Mouse (Mus musculus) adipocyte (in vitro differentiated cells): ENCODE data around the gene E130114P18Rik.

ENCODE experiments used
- DNase-seq: peaks from one replicate; pipeline ENCODE4 v3.0.0-alpha.2; 2016; ENCODE audit warnings: low spot score

E130114P18Rik gene

DNA sequence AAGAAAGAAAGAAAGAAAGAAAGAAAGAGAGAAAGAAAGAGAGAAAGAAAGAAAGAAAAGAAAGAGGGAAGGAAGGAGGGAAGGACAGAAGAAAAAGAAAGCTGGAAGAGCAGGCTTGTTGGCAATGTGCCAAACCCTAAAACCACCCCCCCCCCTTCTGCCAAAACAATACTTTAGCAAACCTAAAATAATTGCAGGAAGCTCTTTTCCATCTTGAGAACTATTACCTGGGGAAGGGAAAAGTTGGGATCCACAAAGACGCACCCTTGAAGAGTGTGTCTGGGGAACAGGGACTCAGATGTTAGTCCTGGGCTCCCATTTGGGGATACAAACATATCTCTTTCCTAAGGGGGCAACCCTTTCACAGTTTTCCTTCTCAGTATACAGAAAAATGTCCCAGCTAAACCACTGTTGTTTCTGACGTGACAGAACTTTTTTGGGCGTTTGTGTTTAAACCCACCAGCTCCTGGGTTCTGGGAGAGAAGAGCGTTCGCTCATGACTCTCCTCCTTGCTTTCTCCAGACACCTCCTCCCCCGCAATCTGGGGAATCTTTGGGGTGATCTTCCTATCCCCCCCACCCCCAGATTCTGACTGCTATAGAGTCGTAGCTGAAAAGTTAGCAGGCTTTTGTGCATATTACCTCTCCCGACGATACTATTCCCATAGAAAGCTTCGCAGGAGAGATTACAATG is 1.3 kb downstream of the E130114P18Rik start:
- peak; percentile 66 for DNase-seq

DNA sequence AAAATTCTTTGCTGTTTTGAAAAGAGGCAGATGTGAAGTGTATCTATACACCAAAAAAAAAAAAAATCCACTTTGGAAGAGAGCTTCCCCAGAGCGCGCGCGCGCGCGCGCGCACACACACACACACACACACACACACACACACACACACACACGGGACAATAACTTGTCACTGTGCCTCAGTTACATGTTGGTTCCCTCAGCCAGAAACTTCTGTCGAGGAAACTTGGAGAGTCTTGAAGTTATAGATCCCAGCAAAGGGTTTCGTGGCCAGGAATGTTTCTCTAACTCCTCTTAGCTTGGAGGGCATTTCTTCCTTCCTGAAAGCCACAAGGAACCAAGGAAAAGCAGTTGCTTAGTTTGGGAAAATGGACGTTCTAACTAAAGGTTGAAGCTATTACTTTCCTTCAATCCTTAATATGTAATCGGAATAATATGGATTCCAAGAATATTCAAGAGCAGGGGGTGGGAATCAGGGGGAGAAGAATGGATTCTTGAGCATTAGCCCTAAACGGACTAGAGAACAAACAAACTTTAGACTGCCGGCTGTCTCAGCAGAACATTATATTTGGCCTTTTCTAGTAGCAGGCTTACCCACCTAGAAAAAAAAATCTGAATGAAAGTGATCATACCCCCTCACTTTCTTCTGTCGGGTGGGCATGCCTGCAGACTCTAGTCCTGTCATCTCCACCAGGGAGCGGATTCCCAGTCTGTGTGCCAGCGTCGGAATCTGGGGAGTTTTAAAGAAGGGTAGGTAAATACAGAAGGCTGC is 2.2 kb downstream of the E130114P18Rik start:
- peak; percentile 64 for DNase-seq

DNA sequence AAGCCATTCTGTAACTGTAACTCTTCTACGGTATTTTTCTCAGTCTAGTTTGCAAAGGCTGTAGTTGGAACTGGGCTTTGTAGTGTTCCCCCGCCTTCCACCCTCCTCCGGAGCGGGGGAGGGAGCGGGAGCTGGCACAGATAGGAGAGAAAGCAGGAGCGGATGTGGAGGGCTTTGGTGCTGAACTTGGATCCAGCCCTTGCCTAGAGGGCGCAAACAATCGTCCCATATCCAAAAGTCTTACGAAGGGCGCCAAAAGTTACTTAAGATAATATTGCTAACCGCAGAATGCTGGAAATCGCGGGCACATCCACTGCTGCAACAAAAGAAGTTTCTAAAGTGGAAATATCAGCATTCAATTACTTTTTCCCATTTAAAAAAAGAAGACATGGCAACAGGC is 2.8 kb downstream of the E130114P18Rik start:
- DNase-seq: peak; percentile 88

DNA sequence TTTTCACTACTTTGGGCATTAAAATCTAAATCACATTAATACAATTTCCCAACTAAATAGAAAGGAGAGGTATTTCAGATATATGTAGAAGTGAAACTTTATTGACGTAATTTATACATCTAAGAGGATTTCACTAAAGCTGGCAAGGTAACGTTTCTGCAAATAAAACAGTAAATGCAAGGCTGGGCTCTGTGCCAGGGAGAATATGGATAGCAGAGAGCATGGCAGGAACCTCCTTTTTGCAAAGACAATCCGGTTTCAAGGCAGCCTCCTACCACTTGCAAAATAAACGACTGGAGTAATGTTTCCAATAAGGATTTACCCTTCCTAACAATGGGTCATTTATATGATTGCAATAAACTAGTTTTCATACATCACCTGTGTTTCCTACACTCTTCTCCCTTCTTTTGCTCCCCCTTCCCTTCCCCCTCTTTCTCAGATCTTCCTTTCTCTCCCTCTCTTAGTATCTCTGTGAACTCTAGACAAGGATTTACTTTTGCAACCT is 3.4 kb downstream of the E130114P18Rik start:
- peak; percentile 45 for DNase-seq

DNA sequence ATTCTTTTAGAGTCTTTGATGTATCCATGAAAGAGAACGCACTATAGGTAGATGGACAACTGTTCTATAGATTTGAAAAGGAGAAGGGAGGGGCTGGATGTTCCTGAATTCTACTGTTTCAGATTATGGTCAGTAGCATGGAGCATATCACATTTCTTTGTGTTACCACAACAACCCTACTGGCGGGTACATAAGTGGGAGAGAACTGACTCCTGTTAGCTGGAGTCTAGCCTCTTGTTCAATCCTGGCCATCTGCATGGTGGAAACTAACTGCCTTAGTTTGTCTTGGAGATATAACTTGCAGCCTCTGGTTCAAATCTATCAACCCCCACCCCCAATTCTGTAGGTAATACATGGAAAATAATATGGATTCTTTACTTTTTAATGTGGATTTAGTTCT is 4.1 kb downstream of the E130114P18Rik start:
- DNase-seq: no peak

DNA sequence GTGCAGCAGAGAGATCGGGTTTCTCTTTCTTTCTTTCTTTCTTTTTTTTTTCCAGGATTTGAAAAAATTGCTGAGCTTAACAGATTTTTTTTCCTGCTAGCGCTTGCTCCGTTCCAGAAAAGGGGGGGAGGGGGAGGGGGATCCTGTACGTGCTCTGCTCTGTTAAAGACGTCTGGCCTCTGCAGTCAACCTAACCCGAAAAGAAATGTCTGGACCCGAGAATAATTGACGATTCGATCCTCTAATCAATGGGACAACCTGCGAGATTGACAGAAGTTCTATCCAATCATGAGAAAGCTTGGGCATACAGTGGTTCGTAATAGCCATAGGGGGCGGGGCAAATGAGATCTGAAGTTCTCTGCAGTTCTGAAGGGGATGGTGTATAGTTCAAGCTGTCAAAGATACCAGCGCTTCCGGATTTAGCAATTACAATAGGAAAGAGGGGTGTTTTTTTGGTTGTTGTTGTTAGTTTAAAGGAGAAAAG is 4.7 kb downstream of the E130114P18Rik start:
- peak; percentile 99 for DNase-seq

DNA sequence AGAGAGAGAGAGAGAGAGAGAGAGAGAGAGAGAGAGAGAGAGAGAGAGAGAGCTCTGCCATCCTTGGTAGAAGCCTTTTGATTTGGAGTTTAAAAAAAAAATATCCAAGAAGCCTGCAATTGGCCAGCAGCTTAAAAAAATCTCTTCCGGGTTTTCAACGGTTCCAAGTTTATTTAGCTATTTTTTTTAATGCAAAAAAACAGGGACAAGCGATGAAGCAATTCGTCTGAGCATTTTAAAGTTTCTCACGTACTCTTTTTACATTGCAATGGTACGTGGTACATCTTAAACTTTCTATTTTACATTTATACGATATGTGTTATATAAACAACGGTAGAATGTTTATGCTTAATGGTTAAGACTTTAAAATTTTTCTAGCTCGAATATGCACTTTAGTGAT is 5.2 kb downstream of the E130114P18Rik start, which contains the start of gene Nfia:
Nfia (plus strand) TSS at position 94 of the 400 bp plus-strand sequence.
- peak; percentile 82 for DNase-seq

DNA sequence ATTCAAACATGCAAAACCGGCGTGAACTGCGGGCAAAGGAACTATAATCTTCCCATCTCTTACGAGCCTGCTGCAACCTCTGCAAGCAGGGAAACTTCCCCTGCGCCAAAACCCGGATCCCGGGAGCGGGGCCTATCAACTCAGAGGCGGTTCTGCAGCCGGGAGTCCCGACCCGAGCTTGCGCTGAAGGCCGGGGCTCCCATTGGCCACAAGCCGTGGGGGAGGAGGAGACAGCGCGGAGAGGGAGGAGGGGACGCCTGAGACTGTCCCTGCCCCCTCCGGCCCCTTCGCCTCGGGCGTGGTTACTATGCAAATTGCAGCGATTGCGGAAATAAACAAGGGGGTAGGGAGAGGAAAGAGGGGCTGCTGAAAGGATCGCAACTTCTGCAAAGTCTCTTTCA is 5.8 kb downstream of the E130114P18Rik start:
- DNase-seq: peak; percentile 97

DNA sequence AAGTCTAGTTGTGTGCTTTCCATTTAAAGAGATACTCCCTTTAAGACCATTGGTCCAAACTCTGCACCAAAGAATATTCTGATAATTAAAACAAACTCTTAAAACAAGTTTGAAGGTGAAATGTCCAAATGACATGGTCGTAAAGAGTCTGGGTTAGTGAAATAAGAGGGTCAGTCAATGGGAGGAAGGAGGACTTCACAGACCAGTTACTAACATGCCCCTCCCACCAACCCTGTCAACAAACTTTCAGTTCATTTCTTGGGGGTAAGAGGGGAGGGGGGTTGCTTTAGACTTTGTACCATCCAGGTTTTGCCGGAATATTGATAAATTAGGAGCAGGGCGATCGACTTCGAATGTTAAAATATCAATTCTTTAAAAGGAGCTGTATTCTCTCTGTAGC is 6.5 kb downstream of the E130114P18Rik start:
- DNase-seq: peak; percentile 30

DNA sequence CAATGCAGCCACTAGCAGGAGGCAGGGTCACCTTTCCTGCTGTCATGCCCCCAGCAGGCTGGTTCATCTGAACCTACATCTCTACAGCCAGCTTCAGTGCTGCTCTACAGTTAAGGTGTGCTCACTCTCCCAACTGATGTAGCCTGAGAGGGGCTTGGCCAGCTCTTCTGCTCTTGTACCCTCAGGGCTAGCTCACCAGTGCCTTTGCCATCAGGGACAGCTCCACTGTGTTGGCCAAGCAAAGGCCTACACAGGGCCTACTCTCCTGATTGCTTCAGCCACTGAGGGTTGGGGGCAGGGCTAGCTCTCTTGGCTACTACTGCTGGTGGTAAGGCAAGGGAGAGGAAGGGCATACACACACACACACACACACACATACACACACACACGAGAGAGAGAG is 8.0 kb downstream of the E130114P18Rik start:
- no peak for DNase-seq

DNA sequence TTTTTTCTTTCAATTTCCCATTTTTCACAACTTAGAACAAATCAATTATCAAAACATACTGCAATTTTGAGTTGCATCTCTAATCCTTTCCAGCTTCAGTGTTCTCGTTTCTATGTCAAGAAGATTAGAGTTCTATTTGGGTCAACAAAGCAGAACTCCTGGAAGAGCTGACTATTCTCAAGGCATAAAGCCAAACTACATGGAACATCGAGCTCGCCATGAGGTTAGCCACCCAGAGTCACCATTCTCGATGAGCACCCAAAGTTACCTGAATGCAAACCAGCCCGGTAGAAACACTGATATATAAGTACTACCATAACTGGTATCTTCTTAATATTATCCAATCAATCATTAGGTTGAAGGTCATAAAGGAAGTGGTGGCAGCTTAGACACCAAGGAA is 10.4 kb downstream of the E130114P18Rik start:
- no peak for DNase-seq

DNA sequence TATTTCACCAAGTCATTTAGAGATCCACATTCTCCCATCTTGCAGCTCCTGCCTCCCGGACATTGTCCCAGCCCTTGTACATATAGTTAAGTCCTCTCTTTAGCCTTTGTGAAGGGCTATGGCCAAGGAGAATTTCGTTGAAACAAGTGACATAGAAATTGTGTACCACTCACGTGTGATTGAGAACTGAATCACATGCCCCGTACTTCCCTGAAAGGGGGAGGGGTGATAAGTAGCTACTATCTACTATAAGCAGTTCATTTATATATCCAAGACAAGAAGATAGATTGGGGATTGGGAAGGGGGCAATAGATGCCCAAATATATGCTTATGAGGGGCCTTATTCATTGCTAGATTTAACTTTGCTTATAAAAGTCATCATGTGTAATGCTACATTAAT is 10.9 kb downstream of the E130114P18Rik start:
- no peak for DNase-seq

DNA sequence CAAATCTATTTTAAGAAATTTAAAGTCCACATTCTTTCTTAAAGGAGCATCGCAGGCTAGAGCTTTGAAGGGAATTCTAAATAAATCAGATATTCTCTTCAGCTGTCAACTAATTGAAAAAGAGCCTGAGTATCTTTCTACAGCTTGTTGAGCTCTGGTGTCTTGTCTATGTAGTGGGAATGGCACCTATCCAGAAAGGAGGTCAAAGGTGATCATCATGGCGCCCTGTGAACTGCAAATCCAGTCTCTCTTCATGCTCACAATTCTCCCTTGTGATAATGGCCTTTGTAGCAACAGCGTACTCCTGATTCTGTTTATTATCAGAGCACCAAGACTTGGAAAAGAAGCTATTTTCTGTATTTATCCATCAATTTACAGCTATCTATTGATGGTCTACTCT is 11.8 kb downstream of the E130114P18Rik start:
- DNase-seq: no peak

DNA sequence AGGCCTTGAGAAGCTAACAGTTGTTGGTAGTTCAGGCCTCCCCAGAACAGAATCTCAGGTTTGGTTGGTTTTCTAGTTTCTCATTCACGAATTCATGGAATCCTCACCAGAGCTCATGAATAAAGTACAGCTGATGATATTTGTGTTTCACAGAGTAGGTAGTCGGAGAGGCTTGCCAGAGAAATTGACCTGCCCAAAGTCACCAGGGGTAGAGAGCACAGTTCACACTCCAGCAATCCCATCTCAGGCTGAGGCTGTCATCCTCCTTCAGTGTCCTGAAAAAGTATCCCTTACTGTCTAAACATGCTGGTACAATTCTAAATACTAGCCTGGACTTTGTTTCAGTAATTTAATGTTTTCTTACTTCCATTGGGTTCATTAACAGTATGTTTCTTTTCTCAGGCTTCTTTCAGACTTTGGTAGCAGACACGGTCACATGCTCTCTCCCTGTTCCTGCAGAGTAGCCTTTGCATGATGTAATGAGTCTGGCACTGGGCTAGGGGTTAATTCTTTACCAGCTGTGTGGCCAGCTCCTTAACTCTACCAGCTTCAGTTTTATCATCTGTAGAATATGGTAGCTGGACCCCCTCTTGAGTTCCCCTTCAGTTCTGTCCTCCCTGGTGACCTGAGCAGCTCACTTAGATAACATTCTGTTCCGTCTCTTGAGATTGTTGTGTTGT is 12.4 kb downstream of the E130114P18Rik start:
- peak; percentile 81 for DNase-seq

DNA sequence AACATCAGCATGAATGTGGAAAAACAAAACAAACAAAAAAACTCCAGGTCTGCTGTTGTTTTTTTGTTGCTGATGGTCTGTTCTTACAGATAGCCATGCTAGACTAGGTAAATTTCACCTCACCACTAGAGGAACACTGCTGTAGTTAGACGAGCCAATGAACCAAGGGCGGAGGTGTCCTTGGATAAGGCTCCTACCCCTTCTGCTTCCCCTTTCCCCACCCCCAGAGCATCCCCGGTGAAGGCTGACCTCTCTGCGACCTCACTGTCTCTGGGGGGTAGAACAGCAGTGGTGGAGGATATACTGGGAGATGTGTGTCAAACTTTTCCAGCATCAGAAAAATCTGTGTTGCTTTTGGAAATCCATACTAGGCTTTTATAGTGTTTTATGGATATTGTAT is 13.3 kb downstream of the E130114P18Rik start:
- DNase-seq: no peak

DNA sequence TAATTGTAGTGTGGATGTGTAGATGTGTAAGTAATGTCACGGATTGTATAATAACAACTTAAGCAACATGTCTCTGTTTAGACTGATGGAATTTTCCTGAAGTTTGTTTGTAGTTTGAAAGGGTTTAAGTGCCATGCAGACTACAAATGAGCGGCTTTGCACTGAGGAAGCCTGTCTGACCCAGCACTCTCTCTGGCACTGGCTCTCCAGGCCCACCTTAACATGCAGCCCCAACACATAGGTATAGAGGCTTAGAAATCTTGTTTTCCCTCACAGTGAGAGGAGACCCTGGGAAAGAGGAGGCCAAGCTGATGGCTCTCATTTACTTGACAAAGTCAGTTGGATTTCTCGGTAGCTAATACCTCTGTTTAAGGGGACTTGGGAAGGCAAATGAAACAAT is 19.2 kb downstream of the E130114P18Rik start:
- no peak for DNase-seq

DNA sequence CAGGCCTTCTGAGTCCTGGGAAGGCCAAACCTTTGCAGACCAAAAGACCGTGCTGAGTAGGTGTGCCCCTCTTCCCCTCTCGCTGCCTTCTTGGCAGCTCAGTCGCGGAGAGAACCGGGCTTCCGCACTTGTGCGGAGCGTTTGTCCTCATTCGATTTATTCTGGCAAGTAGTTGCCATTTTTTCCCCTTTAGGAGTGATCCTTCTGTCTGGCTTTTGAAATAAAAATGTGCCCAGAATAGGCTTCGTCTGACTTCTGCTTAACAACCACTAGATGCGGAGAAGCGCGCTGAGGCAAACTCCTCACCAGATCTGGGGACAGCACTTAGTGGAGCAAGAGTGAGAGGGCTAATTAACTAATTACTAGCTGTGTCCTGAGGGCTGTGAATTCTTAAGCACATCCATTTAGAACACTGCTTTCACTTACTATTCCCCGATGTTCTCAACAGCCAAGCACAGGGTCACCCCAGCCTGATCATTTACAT is 19.9 kb downstream of the E130114P18Rik start:
- DNase-seq: no peak

DNA sequence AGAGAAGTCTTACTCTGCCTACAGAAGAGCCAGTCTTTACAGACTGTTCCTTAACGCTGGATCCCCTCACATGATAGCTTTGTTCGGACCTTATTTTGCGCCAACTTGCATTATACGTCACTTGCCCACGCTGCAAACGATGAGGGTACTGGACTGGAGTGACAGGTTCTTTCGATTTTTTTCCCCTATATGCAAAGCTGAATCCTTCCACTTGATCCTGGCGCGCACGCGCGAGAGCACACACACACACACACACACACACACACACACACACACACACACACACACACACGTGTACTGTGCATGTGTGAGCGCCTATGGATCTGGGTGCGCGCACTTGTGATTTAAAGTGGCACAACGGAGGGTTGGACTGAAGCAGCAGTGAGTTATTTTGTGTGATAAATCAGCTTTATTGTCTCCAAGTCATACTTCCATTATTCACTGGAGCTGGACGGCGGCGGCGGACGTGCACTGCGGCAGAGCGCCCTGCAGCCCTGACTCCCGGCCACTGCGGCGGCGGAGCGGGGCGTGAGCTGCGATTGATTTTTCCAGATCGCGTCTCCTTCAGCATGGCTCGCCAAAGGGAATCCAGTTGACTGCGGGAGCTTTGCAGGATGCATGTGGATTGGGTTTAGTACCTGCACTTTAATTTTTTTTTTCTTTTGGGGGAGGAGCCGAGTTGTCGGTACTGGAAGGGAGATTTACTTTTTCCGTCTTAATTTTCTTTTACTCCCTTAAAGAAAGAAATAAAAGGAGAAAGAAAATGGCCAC is 20.5 kb downstream of the E130114P18Rik start:
- no peak for DNase-seq

DNA sequence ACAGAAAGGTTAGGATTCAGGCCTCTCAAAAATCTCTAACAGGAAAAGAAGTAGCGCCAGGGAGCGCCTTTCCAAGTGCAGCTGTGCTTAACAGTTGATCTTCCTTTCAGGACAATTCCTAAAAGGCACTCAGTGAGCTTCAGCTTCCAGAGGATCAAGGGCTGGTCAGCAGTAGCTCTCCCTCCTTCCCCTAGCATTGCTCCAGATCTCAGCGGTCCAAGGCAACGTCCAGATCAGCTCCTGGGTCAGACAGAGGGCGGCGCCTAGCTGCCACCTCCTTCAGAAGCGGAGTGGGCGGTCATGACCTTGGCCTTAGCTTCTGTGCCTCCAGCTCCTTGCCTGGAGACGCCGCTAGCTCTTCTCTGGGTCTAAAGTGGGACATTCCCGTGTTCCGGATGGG is 23.6 kb downstream of the E130114P18Rik start:
- DNase-seq: no peak

DNA sequence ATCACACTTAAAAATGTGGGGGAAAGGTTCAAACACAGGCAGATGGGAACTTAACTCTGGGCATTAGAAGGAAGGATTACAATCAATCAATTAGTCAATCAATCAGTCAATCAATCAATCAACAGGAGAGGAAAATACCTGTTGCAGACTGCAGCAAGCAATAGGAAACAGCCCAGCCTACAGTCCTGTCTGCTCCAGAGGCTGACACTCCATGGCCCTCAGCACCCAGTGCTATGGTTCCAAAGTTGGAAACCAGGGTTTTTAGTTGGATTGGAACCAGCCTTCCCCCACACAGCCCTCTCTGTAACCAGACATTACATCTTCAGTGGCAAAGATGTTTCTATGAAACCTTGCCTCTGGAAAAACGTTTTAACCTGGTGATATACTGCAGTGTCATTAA is 24.4 kb downstream of the E130114P18Rik start:
- no peak for DNase-seq

DNA sequence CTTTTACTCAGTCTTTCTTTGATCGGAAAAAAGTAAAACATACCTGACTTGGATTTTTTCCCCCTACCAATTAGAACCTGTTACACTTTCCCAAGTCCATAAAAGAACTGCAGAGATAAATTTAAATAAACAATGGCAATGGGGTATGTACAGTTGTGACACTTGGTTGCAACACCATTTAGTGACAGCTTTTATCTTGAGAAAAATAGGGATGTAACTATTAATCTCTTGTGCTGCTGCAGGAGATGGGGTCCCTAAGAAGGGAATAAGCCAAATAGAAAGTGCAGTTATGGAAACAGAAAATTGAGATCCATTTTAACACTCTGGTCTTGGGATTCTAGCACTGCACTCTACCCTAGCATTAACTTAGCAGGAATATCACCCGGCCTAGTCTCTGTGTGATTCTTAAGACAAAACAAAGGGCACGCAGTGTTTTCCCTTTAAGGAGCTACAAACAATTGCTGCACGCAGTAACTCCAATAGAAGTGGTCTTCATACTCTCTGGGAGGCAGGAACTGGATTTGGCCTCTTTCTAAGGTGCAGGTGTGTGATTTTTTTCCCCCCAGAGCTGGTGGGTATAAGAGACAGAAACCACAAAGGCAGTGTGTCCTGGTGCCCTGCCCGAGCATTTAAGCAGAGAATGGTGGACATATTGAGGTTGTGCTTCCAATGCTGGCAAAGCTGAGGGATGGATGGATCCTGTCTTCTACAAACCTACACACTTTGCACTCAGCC is 25.4 kb downstream of the E130114P18Rik start:
- DNase-seq: no peak
